Mouse (Mus musculus): ENCODE results near the gene Hmgcs1. TPM values are rescaled to one million over a fixed set of nuclear protein-coding genes. Genes with fewer than 3 reads are reported as not detected.

Hmgcs1 gene
- total RNA-seq (2014; fragmentation: Nextera tagmentation) (68.6 and 78.9 TPM in 2 replicates), total RNA-seq (2017) (259 and 314 TPM in 2 replicates), polyA plus RNA-seq (2012) (9.4 and 14.6 TPM in 2 replicates)

DNA sequence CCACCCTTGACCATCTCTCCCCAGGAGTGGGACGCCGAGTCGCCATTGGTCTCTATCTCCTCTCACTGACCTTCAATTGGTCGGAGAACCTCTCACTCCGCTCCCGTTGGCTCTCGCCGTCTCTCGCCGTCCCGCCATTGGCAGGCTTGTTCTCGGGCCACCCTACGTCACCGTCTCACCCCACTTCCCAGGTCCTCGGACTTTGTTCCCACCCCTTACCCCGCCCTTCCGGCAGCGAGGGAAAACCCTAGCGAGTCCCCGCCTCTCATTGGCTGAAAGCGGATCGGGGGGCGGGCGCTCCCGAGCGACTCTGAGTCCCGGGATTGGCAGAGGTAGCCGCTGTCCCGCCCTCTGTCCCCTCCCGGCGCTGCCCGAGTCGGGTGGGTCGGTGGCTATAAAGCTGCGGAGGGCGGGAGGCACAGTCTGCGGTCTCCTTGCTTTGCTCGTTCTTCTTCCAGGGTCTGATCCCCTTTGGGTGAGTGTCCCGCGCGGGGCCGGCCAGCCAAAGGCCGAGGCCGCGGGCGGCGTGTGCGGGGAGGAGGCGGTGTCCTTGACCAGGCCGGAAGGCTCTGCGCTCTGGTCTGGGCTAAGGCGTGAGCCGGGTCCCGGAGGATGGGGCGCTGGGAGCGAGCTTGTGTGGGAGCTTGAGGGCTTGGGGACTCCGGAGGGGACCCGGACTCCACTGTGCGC, at the start of gene Hmgcs1:
Hmgcs1 (plus strand) TSS at position 341 of the 690 bp plus-strand sequence.
- ATAC-seq (ENCODE audit: extremely low read depth, insufficient number of reproducible peaks, low FRiP score, poor library complexity, severe bottlenecking) (peak; percentile 98), DNase-seq (ENCODE audit: low spot score) (peak; percentile 96)
- Histone ChIP-seq H3K27me3 (ENCODE audit: insufficient read depth, low read length) (no peaks in the 10 kb centered on the region), H3K36me3 (replicated peaks) (peaks cover 18% of the 10 kb centered on the region), H3K4me3 (ENCODE audit: low read depth, low read length) (peak within 1 kb of the TSS; percentile 96), H3K4me1 (ENCODE audit: insufficient read depth, low read depth, low read length) (peaks cover 42% of the 10 kb centered on the region), H3K9me3 (replicated peaks) (no peaks in the 10 kb centered on the region)
- no peak for TF ChIP-seq CTCF (IDR thresholded peaks at IDR 0.05; ENCODE audit: low read depth, low read length)
- no peak for TF ChIP-seq GATA2 (IDR thresholded peaks at IDR 0.05; ENCODE audit: borderline replicate concordance, low read depth, low read length)
- no peak for TF ChIP-seq POLR2AphosphoS5 (IDR thresholded peaks at IDR 0.05; ENCODE audit: insufficient replicate concordance, low read depth, low read length)
- TF ChIP-seq GATA1 (IDR thresholded peaks at IDR 0.05; ENCODE audit: borderline replicate concordance, low read length) = no peak
- no peak for TF ChIP-seq TAL1 (conservative IDR thresholded peaks at IDR 0.05; ENCODE audit: low read depth, low read length)

DNA sequence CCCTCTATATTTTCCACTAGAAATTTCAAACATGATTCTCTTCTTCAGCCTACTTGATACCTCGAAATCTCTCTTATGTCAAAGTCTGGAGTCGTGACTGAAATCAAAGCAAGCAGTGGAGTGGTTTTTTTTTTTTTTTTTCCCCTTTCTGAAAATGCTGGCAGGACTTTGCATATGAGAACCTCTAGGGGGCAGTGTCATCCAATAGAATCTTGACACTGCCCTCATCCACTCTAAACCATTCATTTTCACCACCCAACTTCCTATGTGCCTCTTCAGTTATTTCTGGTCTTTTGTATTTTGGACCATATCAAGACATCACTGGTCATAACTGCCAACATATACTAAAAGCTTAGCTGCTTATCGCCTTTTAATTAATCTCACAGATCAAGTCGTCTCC, 49.7 kb upstream of the Hmgcs1 start:
- TF ChIP-seq GATA1 (IDR thresholded peaks at IDR 0.05; ENCODE audit: borderline replicate concordance, low read length) (no peak), CTCF (IDR thresholded peaks at IDR 0.05; ENCODE audit: low read depth, low read length) (peak; percentile 65; the same call in 1 of the 2 replicates), GATA2 (IDR thresholded peaks at IDR 0.05; ENCODE audit: borderline replicate concordance, low read depth, low read length) (no peak)

DNA sequence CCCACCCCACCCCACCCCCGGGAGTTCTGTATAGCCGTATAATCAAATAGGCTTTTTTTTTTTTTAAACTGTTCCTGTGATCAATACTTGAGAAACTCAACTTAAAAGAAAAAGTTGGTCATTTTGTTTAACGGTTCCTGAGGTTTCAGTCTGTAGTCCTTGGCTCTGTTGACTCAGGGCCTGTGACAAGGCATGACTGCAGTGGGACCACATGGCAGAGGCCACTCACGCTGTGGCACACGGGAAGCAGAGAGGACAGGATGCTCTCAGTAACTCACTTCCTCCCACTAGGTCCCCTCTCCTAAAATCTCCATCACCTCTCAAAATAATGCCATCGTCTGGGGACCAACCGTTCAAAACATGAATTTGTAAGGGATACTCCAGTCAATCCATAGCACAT, 49.0 kb upstream of the Hmgcs1 start:
- no peak overlapping the region for H3K4me3 ChIP-seq (ENCODE audit: low read depth, low read length)
- H3K9me3 ChIP-seq (replicated peaks) = no peaks in the 10 kb centered on the region
- TF ChIP-seq TAL1 (conservative IDR thresholded peaks at IDR 0.05; ENCODE audit: low read depth, low read length) (no peak), POLR2AphosphoS5 (IDR thresholded peaks at IDR 0.05; ENCODE audit: insufficient replicate concordance, low read depth, low read length) (no peak), GATA2 (IDR thresholded peaks at IDR 0.05; ENCODE audit: borderline replicate concordance, low read depth, low read length) (no peak), CTCF (IDR thresholded peaks at IDR 0.05; ENCODE audit: low read depth, low read length) (no peak), GATA1 (IDR thresholded peaks at IDR 0.05; ENCODE audit: borderline replicate concordance, low read length) (no peak)
- H3K4me1 ChIP-seq (ENCODE audit: insufficient read depth, low read depth, low read length) = no peaks in the 10 kb centered on the region
- ATAC-seq (ENCODE audit: extremely low read depth, insufficient number of reproducible peaks, low FRiP score, poor library complexity, severe bottlenecking) (no peak), DNase-seq (ENCODE audit: low spot score) (no peak)
- H3K27me3 ChIP-seq (ENCODE audit: insufficient read depth, low read length) = peaks cover 14% of the 10 kb centered on the region
- H3K36me3 ChIP-seq (replicated peaks) = no peaks in the 10 kb centered on the region

More for the DNA sequence above, 49.7 kb upstream of the Hmgcs1 start:
- no peak overlapping the region for H3K4me3 ChIP-seq (ENCODE audit: low read depth, low read length)
- ATAC-seq (ENCODE audit: extremely low read depth, insufficient number of reproducible peaks, low FRiP score, poor library complexity, severe bottlenecking) (no peak; the same call in 1 of the 2 replicates), DNase-seq (ENCODE audit: low spot score) (peak; percentile 8)
- no peaks in the 10 kb centered on the region for H3K36me3 ChIP-seq (replicated peaks)
- H3K27me3 ChIP-seq (ENCODE audit: insufficient read depth, low read length) = peaks cover 14% of the 10 kb centered on the region
- no peaks in the 10 kb centered on the region for H3K4me1 ChIP-seq (ENCODE audit: insufficient read depth, low read depth, low read length)
- no peaks in the 10 kb centered on the region for H3K9me3 ChIP-seq (replicated peaks)

DNA sequence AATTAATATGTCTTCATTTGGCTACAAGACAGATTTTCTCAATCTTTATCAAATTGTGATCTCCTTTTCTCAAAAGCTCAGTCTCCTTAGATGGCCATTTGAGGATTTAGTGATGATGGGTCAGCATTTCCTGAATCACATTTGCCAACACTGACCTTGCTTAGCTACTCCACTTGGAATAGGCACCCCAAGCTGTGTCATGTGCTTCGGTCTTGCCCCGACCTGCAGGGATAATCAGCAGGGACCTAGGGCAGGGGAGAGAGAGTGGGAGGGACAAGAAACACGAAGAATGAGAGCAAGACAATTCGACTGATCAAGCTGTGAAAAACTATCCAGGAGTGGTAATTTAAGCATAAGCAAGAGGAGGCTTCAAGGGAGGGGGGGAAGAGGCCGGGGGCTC, 45.4 kb upstream of the Hmgcs1 start:
- no peaks in the 10 kb centered on the region for H3K9me3 ChIP-seq (replicated peaks)
- no peak overlapping the region for H3K4me3 ChIP-seq (ENCODE audit: low read depth, low read length)
- no peaks in the 10 kb centered on the region for H3K36me3 ChIP-seq (replicated peaks)
- DNase-seq (ENCODE audit: low spot score) (no peak), ATAC-seq (ENCODE audit: extremely low read depth, insufficient number of reproducible peaks, low FRiP score, poor library complexity, severe bottlenecking) (no peak)
- peaks cover 7% of the 10 kb centered on the region for H3K27me3 ChIP-seq (ENCODE audit: insufficient read depth, low read length)
- H3K4me1 ChIP-seq (ENCODE audit: insufficient read depth, low read depth, low read length) = no peaks in the 10 kb centered on the region
- TF ChIP-seq POLR2AphosphoS5 (IDR thresholded peaks at IDR 0.05; ENCODE audit: insufficient replicate concordance, low read depth, low read length) (no peak), GATA1 (IDR thresholded peaks at IDR 0.05; ENCODE audit: borderline replicate concordance, low read length) (no peak), TAL1 (conservative IDR thresholded peaks at IDR 0.05; ENCODE audit: low read depth, low read length) (no peak), CTCF (IDR thresholded peaks at IDR 0.05; ENCODE audit: low read depth, low read length) (no peak), GATA2 (IDR thresholded peaks at IDR 0.05; ENCODE audit: borderline replicate concordance, low read depth, low read length) (no peak)

DNA sequence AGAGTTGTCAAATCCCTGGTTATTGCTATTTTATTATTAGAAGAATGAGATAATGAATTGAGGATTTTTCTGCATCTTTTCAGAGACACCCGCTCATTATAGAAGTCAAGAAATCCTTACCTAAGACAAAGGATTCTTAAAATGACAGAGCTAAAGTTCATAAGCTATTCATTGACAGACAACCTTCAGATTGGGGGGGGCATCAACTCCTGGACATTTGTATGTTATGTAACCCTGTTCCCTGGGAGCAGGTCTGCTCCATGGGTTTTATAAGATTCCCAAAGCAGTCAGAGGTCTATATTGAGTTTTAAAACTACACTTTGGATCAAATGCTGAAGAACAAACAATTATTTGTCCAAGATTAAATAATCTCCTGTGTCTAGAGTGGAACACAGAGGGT, 43.7 kb upstream of the Hmgcs1 start:
- H3K9me3 ChIP-seq (replicated peaks) = no peaks in the 10 kb centered on the region
- H3K4me1 ChIP-seq (ENCODE audit: insufficient read depth, low read depth, low read length) = no peaks in the 10 kb centered on the region
- no peak for DNase-seq (ENCODE audit: low spot score)
- no peak for ATAC-seq (ENCODE audit: extremely low read depth, insufficient number of reproducible peaks, low FRiP score, poor library complexity, severe bottlenecking)
- no peak overlapping the region for H3K4me3 ChIP-seq (ENCODE audit: low read depth, low read length)
- no peak for TF ChIP-seq POLR2AphosphoS5 (IDR thresholded peaks at IDR 0.05; ENCODE audit: insufficient replicate concordance, low read depth, low read length)
- no peak for TF ChIP-seq GATA1 (IDR thresholded peaks at IDR 0.05; ENCODE audit: borderline replicate concordance, low read length)
- TF ChIP-seq GATA2 (IDR thresholded peaks at IDR 0.05; ENCODE audit: borderline replicate concordance, low read depth, low read length) = no peak
- TF ChIP-seq TAL1 (conservative IDR thresholded peaks at IDR 0.05; ENCODE audit: low read depth, low read length) = no peak
- no peak for TF ChIP-seq CTCF (IDR thresholded peaks at IDR 0.05; ENCODE audit: low read depth, low read length)
- no peaks in the 10 kb centered on the region for H3K36me3 ChIP-seq (replicated peaks)
- peaks cover 14% of the 10 kb centered on the region for H3K27me3 ChIP-seq (ENCODE audit: insufficient read depth, low read length)

DNA sequence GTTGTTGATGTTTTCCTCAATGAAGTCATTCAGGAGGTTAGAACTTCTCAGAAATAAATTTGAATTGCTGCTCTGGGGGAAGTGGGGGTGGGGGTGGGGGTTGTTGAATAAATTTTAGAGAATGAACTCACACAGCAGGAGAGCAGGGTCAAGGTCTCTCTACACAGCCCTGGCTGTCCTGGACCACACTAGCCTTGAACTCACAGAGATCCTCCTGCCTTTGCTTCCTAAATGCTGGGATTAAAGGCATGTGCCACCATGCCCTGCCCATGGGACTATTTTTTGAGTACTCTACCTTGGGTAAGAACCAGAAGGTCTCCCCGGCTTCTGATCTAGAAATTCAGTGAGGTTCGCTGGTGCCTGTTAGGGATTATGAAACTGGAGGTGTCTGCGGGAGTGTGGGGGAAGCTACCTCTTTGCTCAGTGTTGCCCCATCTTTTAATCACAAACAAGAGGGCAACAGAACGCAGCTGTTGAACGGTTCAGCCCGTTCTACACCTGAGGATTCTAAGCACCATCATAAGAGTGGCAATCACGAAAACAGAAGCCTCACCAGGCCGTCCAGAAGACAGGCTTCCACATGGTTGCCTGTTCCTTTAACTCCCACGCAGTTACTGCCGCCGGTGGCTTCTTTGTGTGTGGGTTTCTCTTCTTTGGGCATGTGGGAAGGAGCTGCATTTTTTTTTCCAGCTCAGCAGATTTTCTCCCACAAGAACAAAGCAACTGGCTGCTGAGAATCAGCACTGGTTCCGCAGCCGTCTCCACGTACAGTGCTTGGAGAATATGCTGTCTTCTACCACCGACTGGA, 41.1 kb upstream of the Hmgcs1 start:
- no peak for ATAC-seq (ENCODE audit: extremely low read depth, insufficient number of reproducible peaks, low FRiP score, poor library complexity, severe bottlenecking)
- Histone ChIP-seq H3K4me1 (ENCODE audit: insufficient read depth, low read depth, low read length) (no peaks in the 10 kb centered on the region), H3K9me3 (replicated peaks) (no peaks in the 10 kb centered on the region), H3K36me3 (replicated peaks) (no peaks in the 10 kb centered on the region), H3K4me3 (ENCODE audit: low read depth, low read length) (no peak overlapping the region), H3K27me3 (ENCODE audit: insufficient read depth, low read length) (peaks cover 18% of the 10 kb centered on the region)
- no peak for TF ChIP-seq TAL1 (conservative IDR thresholded peaks at IDR 0.05; ENCODE audit: low read depth, low read length)
- TF ChIP-seq GATA2 (IDR thresholded peaks at IDR 0.05; ENCODE audit: borderline replicate concordance, low read depth, low read length) = no peak
- no peak for TF ChIP-seq CTCF (IDR thresholded peaks at IDR 0.05; ENCODE audit: low read depth, low read length)
- no peak for TF ChIP-seq GATA1 (IDR thresholded peaks at IDR 0.05; ENCODE audit: borderline replicate concordance, low read length)
- no peak for TF ChIP-seq POLR2AphosphoS5 (IDR thresholded peaks at IDR 0.05; ENCODE audit: insufficient replicate concordance, low read depth, low read length)
- no peak for DNase-seq (ENCODE audit: low spot score)

All from G1E (cell line).